25 mouse cellular contexts compared by ENCODE assay signal in the genomic region with DNA sequence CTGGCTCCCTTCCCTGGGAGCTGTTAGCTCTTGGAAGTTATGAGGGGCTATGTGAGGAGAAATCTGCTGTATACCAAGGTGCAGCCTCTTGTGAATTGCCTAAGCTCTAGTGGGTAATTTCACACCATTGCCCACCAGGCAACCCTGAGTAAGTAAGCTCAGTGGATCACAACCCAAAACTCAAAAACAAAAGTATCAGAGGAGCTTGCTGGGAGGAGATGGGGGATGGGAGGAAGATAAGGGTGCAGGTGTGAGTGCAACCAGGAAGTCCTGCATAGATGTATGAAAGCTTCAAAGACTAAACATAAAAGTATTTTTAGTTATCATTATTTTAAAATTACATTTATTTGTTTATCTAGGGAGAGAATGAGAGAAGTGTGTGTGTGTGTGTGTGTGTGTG. TPM values are rescaled to one million over a fixed set of nuclear protein-coding genes. Genes with fewer than 3 reads are reported as not detected.
DNase-seq lines count a peak whose midpoint lies in the region; ATAC-seq and TF ChIP-seq lines count a peak whose summit lies in the region.
"Had no signal": no experiment of that assay in that cellular context is flagged by ENCODE, and none has a peak within 500 bp of the region (broad histone marks: within the 10 kb centered on the region; RNA-seq: fewer than 3 reads in every experiment).

No protein-coding gene starts in this region.

- H3K4me1 ChIP-seq in thymus, adult 2 months (replicated peaks; ENCODE audit: control insufficient read depth, insufficient read depth, low read length) = peaks cover 12% of the 10 kb centered on the region
- H3K4me1 ChIP-seq in limb, embryonic 10.5 days = no peaks in the 10 kb centered on the region
- H3K4me1 ChIP-seq: embryonic facial prominence, embryonic 12.5 days; embryonic facial prominence, embryonic 15.5 days; heart, embryonic 10.5 days; heart, embryonic 13.5 days had no signal

- H3K4me3 ChIP-seq in thymus, adult 2 months (ENCODE audit: control insufficient read depth, insufficient read depth, low read length) = no peak overlapping the region
- no peak overlapping the region for H3K4me3 ChIP-seq in limb, embryonic 10.5 days
- H3K4me3 ChIP-seq: embryonic facial prominence, embryonic 12.5 days; embryonic facial prominence, embryonic 15.5 days; heart, adult 2 months; heart, embryonic 10.5 days; heart, embryonic 13.5 days had no signal

- peak overlapping the region; percentile 68 for H3K27ac ChIP-seq in thymus, adult 2 months (ENCODE audit: control insufficient read depth, insufficient read depth, low read length)
- H3K27ac ChIP-seq in limb, embryonic 10.5 days = no peak overlapping the region
- H3K27ac ChIP-seq: embryonic facial prominence, embryonic 12.5 days; embryonic facial prominence, embryonic 15.5 days; heart, adult 2 months; heart, embryonic 10.5 days; heart, embryonic 13.5 days; hindbrain, embryonic 14.5 days; hindbrain, postnatal 0 days had no signal

- no peaks in the 10 kb centered on the region for H3K27me3 ChIP-seq in thymus, adult 2 months (ENCODE audit: control insufficient read depth, insufficient read depth, low read length)
- H3K27me3 ChIP-seq in limb, embryonic 10.5 days (ENCODE audit: low read depth, poor library complexity, severe bottlenecking) = no peaks in the 10 kb centered on the region
- H3K27me3 ChIP-seq: embryonic facial prominence, embryonic 12.5 days; embryonic facial prominence, embryonic 15.5 days; heart, embryonic 13.5 days had no signal

- DNase-seq in CD4-positive, CD25-positive, alpha-beta regulatory T cell, adult 2 months (ENCODE audit: low read depth, low spot score) = peak; percentile 16
- DNase-seq in thymus, adult 2 months = peak; percentile 23
- DNase-seq in thymus, adult 18-20 months = no peak
- peak; percentile 58 for DNase-seq in thymus, postnatal 4 days
- DNase-seq in limb, embryonic 10.5 days (ENCODE audit: low spot score) = no peak
- DNase-seq: adrenal gland, adult 2 months; adrenal gland, postnatal 14 days; cerebellum, adult 11-12 months; cerebellum, adult 9-10 months; cerebellum, postnatal 14 days; forebrain, postnatal 0 days; gastrocnemius, postnatal 25 days; heart, adult 2 months; heart, postnatal 14 days; heart, postnatal 4 days had no signal

- no peak for TF ChIP-seq POLR2A in thymus, adult 2 months (IDR thresholded peaks at IDR 0.05; ENCODE audit: control insufficient read depth, extremely low read depth, insufficient read depth, low read length, poor library complexity)

- ATAC-seq in CD4-positive, CD25-positive, alpha-beta regulatory T cell, adult 4 months = no peak
- ATAC-seq: forebrain, embryonic 14.5 days; forebrain, postnatal 0 days; hindbrain, postnatal 0 days; inflammation-experienced regulatory T-cells, adult 6 months; intestine, embryonic 16.5 days had no signal

- no peaks in the 10 kb centered on the region for H3K9me3 ChIP-seq in limb, embryonic 10.5 days (replicated peaks)
- H3K9me3 ChIP-seq: embryonic facial prominence, embryonic 12.5 days; embryonic facial prominence, embryonic 15.5 days; heart, embryonic 10.5 days; heart, embryonic 13.5 days had no signal

- TF ChIP-seq CTCF in thymus, adult 2 months (IDR thresholded peaks at IDR 0.05; ENCODE audit: borderline replicate concordance, control insufficient read depth, extremely low read depth, insufficient read depth, low read length, poor library complexity) = no peak

- no peaks in the 10 kb centered on the region for H3K36me3 ChIP-seq in thymus, adult 2 months (ENCODE audit: control insufficient read depth, insufficient read depth, low read length)
- no peaks in the 10 kb centered on the region for H3K36me3 ChIP-seq in limb, embryonic 10.5 days
- H3K36me3 ChIP-seq: embryonic facial prominence, embryonic 12.5 days; embryonic facial prominence, embryonic 15.5 days; heart, embryonic 10.5 days; heart, embryonic 13.5 days had no signal

RNA-seq across cellular contexts. Expression of a gene that starts 50.8 kb away (rescaled TPM):
- polyA plus RNA-seq in CD4-positive, CD25-positive, alpha-beta regulatory T cell, adult 4 months (2017; shearing (Covaris generic)) = 100 to 1,000 TPM in 1 of 2 experiments, 10 to 100 TPM in 1; 63.0 to 106 TPM
- polyA plus RNA-seq in thymus, adult 2 months (2012; rRNA removed) = 52.7 and 60.1 TPM in 2 replicates
- 75.5 and 89.8 TPM in 2 replicates for polyA plus RNA-seq in limb, embryonic 10.5 days (2016; fragmentation: Nextera tagmentation; extraction: Ambion mirVana)

Comparison
In these comparisons a context has a peak if more than half of its experiments do, and no peak if none do; other contexts are left out.
1. DNase-seq: peak in CD4-positive, CD25-positive, alpha-beta regulatory T cell, adult 2 months (single experiment), thymus, adult 2 months (single experiment) and thymus, postnatal 4 days (single experiment); none in thymus, adult 18-20 months (0 of 2) and limb, embryonic 10.5 days (single experiment).